Mouse (Mus musculus) bone marrow, adult 2 months (tissue): ENCODE measurements at regions not wholly inside any gene's neighbourhood (a gene's known extent, or its start where the extent isn't known, plus 50 kb on each side); places are given as distances from the start of the nearest gene placed in this dataset.

ENCODE experiments used
- CTCF ChIP-seq: fragments of 200-500 bp; IDR thresholded peaks from 2 replicates; pipeline ENCODE4 v1.5.1; 2011; ENCODE audit warnings: low read length, control low read depth; ENCODE audit not compliant: control insufficient read depth, insufficient read depth
- POLR2A ChIP-seq: fragments of 200-500 bp; IDR thresholded peaks from 2 replicates; pipeline ENCODE4 v1.6.1; 2011; ENCODE audit warnings: low read depth, mild to moderate bottlenecking, control low read depth, low read length, borderline replicate concordance; ENCODE audit not compliant: control insufficient read depth

DNA sequence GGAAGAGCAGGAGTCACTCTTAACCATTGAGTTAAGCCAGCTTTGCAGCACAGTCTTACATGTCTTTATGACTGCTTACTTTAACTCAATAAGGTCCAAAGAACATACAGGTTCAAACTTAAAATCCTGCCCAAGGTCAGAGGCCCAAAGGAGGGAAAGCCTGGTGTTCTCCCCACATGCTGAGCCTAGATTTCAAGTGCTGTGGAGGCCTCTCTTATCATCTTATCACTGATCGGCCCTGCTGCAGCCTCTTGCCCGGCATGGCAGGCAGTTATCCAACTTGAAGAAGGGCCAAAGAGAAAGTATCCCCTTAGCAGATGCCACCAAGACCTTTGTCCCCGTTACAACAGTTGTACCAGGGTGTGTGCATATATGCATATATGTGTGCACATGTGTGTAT is 170.0 kb upstream of the Dynlrb2 start:
- no peak for TF ChIP-seq CTCF
- TF ChIP-seq POLR2A, result no peak
